Mouse (Mus musculus) ES-Bruce4 (cell line): ENCODE data around the gene Etv6. TPM values are rescaled to one million over a fixed set of nuclear protein-coding genes. Genes with fewer than 3 reads are reported as not detected.
A peak's percentile ranks its signal among the peaks of the same experiment; 100 is the strongest.

Source experiments
- H3K27ac ChIP-seq: 2 replicates; pipeline ENCODE4 v1.5.1; 2012; ENCODE audit warnings: low read length, inconsistent platforms; ENCODE audit not compliant: insufficient read depth
- H3K27me3 ChIP-seq: 2 replicates; pipeline ENCODE4 v1.6.1; 2012; ENCODE audit warnings: mild to moderate bottlenecking, low read length, inconsistent platforms; ENCODE audit not compliant: control insufficient read depth, poor library complexity, insufficient read depth, severe bottlenecking
- H3K36me3 ChIP-seq: 2 replicates; pipeline ENCODE4 v1.6.1; 2012; ENCODE audit warnings: inconsistent platforms, mild to moderate bottlenecking, low read length, moderate library complexity; ENCODE audit not compliant: control insufficient read depth, poor library complexity, insufficient read depth, severe bottlenecking
- H3K4me1 ChIP-seq: one replicate; pipeline ENCODE4 v1.8.1; 2011; ENCODE audit warnings: low read length; ENCODE audit not compliant: control insufficient read depth, insufficient read depth
- H3K4me3 ChIP-seq: 2 replicates; pipeline ENCODE4 v1.5.1; 2011; ENCODE audit warnings: low read depth, mild to moderate bottlenecking, low read length
- H3K9ac ChIP-seq: 2 replicates; pipeline ENCODE4 v1.6.1; 2012; ENCODE audit warnings: low read depth, mild to moderate bottlenecking, inconsistent platforms; ENCODE audit not compliant: poor library complexity, severe bottlenecking
- H3K9me3 ChIP-seq: replicated peaks from 2 replicates; pipeline ENCODE4 v1.6.1; 2012; ENCODE audit warnings: mild to moderate bottlenecking, low read length, inconsistent platforms; ENCODE audit not compliant: control insufficient read depth, poor library complexity, insufficient read depth, severe bottlenecking
- CTCF ChIP-seq: IDR thresholded peaks from one replicate; pipeline ENCODE4 v1.8.1; 2011; ENCODE audit warnings: low read depth, low read length
- EP300 ChIP-seq: IDR thresholded peaks from 2 replicates; pipeline ENCODE4 v1.6.1; 2011; ENCODE audit warnings: low read depth, low read length; ENCODE audit not compliant: insufficient read depth
- POLR2A ChIP-seq: IDR thresholded peaks from one replicate; pipeline ENCODE4 v1.8.1; 2011; ENCODE audit warnings: low read length; ENCODE audit not compliant: insufficient read depth
- polyA plus RNA-seq: library from polyadenylated mRNA; stranded (reverse); fragments of >200 nt; gene quantifications from 2 replicates; pipeline ENCODE4 v1.2.4, GENCODE M21; 2011; ENCODE audit warnings: low read depth; ENCODE audit not compliant: missing spikeins, insufficient read depth, insufficient read length

Gene Etv6
- polyA plus RNA-seq, 1 experiment = 19.9 TPM

GRCm38 (mm10) chr6:134293615-134294508, 258.4 kb downstream of the Etv6 start:
- Histone ChIP-seq H3K9me3 (no peaks in the 10 kb centered on the region), H3K36me3 (no peaks in the 10 kb centered on the region), H3K9ac (no peak overlapping the region), H3K4me3 (no peak overlapping the region), H3K4me1 (no peaks in the 10 kb centered on the region), H3K27me3 (no peaks in the 10 kb centered on the region), H3K27ac (no peak overlapping the region)
- TF ChIP-seq EP300 (no peak), CTCF (no peak), POLR2A (no peak)

- Histone ChIP-seq H3K27me3 (no peaks in the 10 kb centered on the region), H3K36me3 (no peaks in the 10 kb centered on the region), H3K9ac (no peak overlapping the region), H3K27ac (no peak overlapping the region), H3K4me3 (no peak overlapping the region), H3K4me1 (no peaks in the 10 kb centered on the region), H3K9me3 (no peaks in the 10 kb centered on the region)
- TF ChIP-seq EP300 (no peak), CTCF (peak; percentile 71)
Observed at GRCm38 (mm10) chr6:134297884-134298619, 262.6 kb downstream of the Etv6 start.

GRCm38 (mm10) chr6:134301951-134302350, 266.5 kb downstream of the Etv6 start:
- no peaks in the 10 kb centered on the region for H3K36me3 ChIP-seq
- H3K4me1 ChIP-seq = no peaks in the 10 kb centered on the region
- H3K27me3 ChIP-seq = no peaks in the 10 kb centered on the region
- no peak overlapping the region for H3K4me3 ChIP-seq
- H3K9me3 ChIP-seq = no peaks in the 10 kb centered on the region
- no peak overlapping the region for H3K9ac ChIP-seq
- TF ChIP-seq EP300 (no peak), POLR2A (no peak), CTCF (no peak)
- no peak overlapping the region for H3K27ac ChIP-seq

GRCm38 (mm10) chr6:134311346-134311745, 275.8 kb downstream of the Etv6 start:
- Histone ChIP-seq H3K9me3 (no peaks in the 10 kb centered on the region), H3K36me3 (no peaks in the 10 kb centered on the region), H3K4me1 (no peaks in the 10 kb centered on the region), H3K9ac (no peak overlapping the region), H3K27ac (no peak overlapping the region), H3K27me3 (no peaks in the 10 kb centered on the region), H3K4me3 (no peak overlapping the region)
- no peak for TF ChIP-seq EP300
- TF ChIP-seq POLR2A = no peak
- TF ChIP-seq CTCF = no peak

GRCm38 (mm10) chr6:134312571-134312970, 277.1 kb downstream of the Etv6 start:
- TF ChIP-seq POLR2A = no peak
- no peak for TF ChIP-seq CTCF
- no peak for TF ChIP-seq EP300
- H3K36me3 ChIP-seq = no peaks in the 10 kb centered on the region

DNA sequence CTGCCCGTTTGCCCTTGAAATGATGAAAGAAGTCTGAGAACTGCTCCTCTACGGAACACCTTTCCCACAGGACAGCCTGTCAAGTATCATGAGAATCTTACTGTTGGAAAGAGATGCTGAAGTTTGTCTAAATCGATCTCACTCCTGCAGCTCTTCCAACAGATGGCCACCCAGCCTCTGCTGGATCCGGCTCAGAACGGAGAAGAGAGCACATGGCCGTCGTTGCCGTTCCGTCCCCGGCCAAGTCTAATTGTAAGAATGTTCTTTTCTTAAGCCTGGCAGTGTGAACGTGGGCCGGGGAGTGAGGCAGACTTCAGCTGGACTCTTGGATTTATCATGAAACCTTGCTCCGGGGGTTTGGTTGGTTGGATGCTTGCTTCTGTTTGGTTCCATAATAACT, 281.9 kb downstream of the Etv6 start:
- Histone ChIP-seq H3K36me3 (no peaks in the 10 kb centered on the region), H3K4me1 (no peaks in the 10 kb centered on the region), H3K4me3 (no peak overlapping the region), H3K9me3 (no peaks in the 10 kb centered on the region), H3K9ac (no peak overlapping the region), H3K27ac (no peak overlapping the region), H3K27me3 (no peaks in the 10 kb centered on the region)
- TF ChIP-seq POLR2A = no peak
- no peak for TF ChIP-seq EP300
- TF ChIP-seq CTCF = no peak

More at GRCm38 (mm10) chr6:134312571-134312970, 277.1 kb downstream of the Etv6 start:
- Histone ChIP-seq H3K27me3 (no peaks in the 10 kb centered on the region), H3K4me3 (no peak overlapping the region), H3K9me3 (no peaks in the 10 kb centered on the region), H3K27ac (no peak overlapping the region), H3K9ac (no peak overlapping the region), H3K4me1 (no peaks in the 10 kb centered on the region)

Other genes starting within 250 kb of the Etv6 start
- gene Kap, start 181.9 kb upstream of the Etv6 start, polyA plus RNA-seq = not detected in 2 replicates